Mouse (Mus musculus) lung, embryonic 16.5 days (tissue): ENCODE data around the gene Ffar2. TPM values are rescaled to one million over a fixed set of nuclear protein-coding genes. Genes with fewer than 3 reads are reported as not detected.
"Not testable (repeated sequence)": the region's sequence is repeated elsewhere in the genome, so short reads cannot be mapped to it uniquely, and the experiment has no call there.

Experiments used
- ATAC-seq: fragments of 200-750 bp; cut with Nextera tagmentation; 2 replicates; pipeline ENCODE4 v1.8.0; 2017; ENCODE audit warnings: low read depth, mild to moderate bottlenecking, moderate library complexity
- H3K27ac ChIP-seq: fragments of 300-500 bp; sonication (generic); 2 replicates; pipeline ENCODE4 v1.5.1; 2014; ENCODE audit warnings: mild to moderate bottlenecking, control low read depth, low read length
- H3K27me3 ChIP-seq: fragments of 300-500 bp; sonication (generic); 2 replicates; pipeline ENCODE4 v1.6.1; 2014; ENCODE audit warnings: low read depth, low read length, mixed read lengths; ENCODE audit not compliant: control insufficient read depth, insufficient read depth
- H3K36me3 ChIP-seq: fragments of 300-500 bp; sonication (generic); 2 replicates; pipeline ENCODE4 v1.6.1; 2014; ENCODE audit warnings: low read length; ENCODE audit not compliant: control insufficient read depth, insufficient read depth
- H3K4me1 ChIP-seq: fragments of 300-500 bp; sonication (generic); replicated peaks from 2 replicates; pipeline ENCODE4 v1.6.1; 2014; ENCODE audit warnings: low read length, mixed read lengths; ENCODE audit not compliant: control insufficient read depth, insufficient read depth
- H3K4me2 ChIP-seq: fragments of 300-500 bp; sonication (generic); 2 replicates; pipeline ENCODE4 v1.6.1; 2014; ENCODE audit warnings: low read depth, low read length, control low read depth
- H3K4me3 ChIP-seq: fragments of 300-500 bp; sonication (generic); 2 replicates; pipeline ENCODE4 v1.5.1; 2014; ENCODE audit warnings: mild to moderate bottlenecking, low read length, control low read depth
- H3K9ac ChIP-seq: fragments of 300-500 bp; sonication (generic); 2 replicates; pipeline ENCODE4 v1.6.1; 2014; ENCODE audit warnings: low read length, control low read depth
- H3K9me3 ChIP-seq: fragments of 300-500 bp; sonication (generic); 2 replicates; pipeline ENCODE4 v1.6.1; 2016; ENCODE audit warnings: low read length; ENCODE audit not compliant: control insufficient read depth
- WGBS: fragments of 180-500 bp; shearing (Covaris S2); extraction: QIAGEN DNeasy Blood & Tissue Kit; methylation state at CpG from one replicate; pipeline ENCODE4 v1.1.7; 2014; 5-methylcytosine and 5-hydroxymethylcytosine counted together
- polyA plus RNA-seq: library from polyadenylated mRNA; unstranded; fragments of >200 nt; fragmentation: Nextera tagmentation; extraction: Ambion mirVana; gene quantifications from 2 replicates; pipeline ENCODE4 v1.2.1, GENCODE M21; 2015

Ffar2 gene
- polyA plus RNA-seq, 1 experiment from 2014 or later: 0.35 TPM

DNA sequence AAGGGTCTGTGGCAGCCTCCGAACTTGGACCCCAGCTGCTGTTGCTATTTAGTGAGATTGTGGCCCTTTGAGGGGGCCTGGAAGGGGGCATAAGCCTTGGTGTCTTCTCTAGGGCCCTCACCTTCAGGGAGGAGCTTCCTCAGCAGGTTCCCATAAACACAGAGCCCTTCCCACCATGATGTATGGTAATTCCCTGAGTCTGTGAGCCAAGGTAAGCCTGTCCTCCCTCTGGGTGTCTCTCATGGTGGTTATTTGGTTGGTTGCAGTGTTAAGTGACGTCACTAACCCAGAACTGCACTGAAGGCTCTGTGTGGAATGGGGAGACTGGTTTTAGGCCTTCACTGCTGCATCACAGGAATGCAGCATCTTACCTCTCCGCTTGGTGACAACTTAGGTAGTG, 5.9 kb upstream of the Ffar2 start:
- no peaks in the 10 kb centered on the region for H3K9me3 ChIP-seq
- 57% methylated on average over 3 of the region's 3 CpGs for WGBS
- H3K4me3 ChIP-seq: no peak overlapping the region
- H3K4me1 ChIP-seq: no peaks in the 10 kb centered on the region
- no peak overlapping the region for H3K4me2 ChIP-seq
- ATAC-seq: no peak
- no peaks in the 10 kb centered on the region for H3K36me3 ChIP-seq
- no peak overlapping the region for H3K27ac ChIP-seq
- no peak overlapping the region for H3K9ac ChIP-seq
- no peaks in the 10 kb centered on the region for H3K27me3 ChIP-seq

DNA sequence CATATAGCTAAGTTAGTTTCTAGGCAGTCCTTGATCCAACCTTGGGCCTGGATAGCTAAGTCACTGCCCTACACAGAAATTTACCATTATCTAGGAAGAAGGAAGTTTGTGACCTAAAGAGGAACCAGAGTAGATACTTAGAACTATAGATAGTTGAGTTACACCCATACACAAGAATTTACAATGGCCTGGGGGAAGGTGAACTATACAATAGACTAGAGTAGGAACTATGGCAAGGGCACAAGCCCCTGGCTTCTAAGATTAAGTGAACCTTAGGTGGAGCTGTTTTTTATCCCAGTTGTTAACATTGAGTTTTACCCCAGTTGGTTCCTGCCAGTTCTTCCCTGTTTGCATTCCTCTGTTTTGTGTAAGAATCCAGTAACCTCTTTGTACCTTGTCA, 5.3 kb upstream of the Ffar2 start:
- H3K4me3 ChIP-seq, H3K9me3 ChIP-seq, H3K27ac ChIP-seq, ATAC-seq, H3K9ac ChIP-seq, H3K4me2 ChIP-seq, H3K4me1 ChIP-seq, H3K27me3 ChIP-seq, H3K36me3 ChIP-seq: not testable (repeated sequence)

- WGBS: 88% methylated on average over 10 of the region's 10 CpGs
- Histone ChIP-seq H3K36me3 (no peaks in the 10 kb centered on the region), H3K27me3 (no peaks in the 10 kb centered on the region), H3K4me2 (no peak overlapping the region), H3K9me3 (no peaks in the 10 kb centered on the region), H3K27ac (no peak overlapping the region), H3K4me1 (no peaks in the 10 kb centered on the region), H3K9ac (no peak overlapping the region), H3K4me3 (no peak overlapping the region)
- no peak for ATAC-seq
Observed at GRCm38 (mm10) chr7:30826660-30827059, 3.1 kb upstream of the Ffar2 start.

GRCm38 (mm10) chr7:30824306-30824705, 731 bp upstream of the Ffar2 start:
- 0 out of 2 replicates have a peak, but pooled peaks cover 2% of the 10 kb centered on the region for H3K4me1 ChIP-seq
- H3K27me3 ChIP-seq: no peaks in the 10 kb centered on the region
- H3K4me2 ChIP-seq: no peak overlapping the region
- H3K9me3 ChIP-seq: no peaks in the 10 kb centered on the region
- H3K27ac ChIP-seq: no peak overlapping the region
- no peak overlapping the region for H3K9ac ChIP-seq
- ATAC-seq: no peak
- WGBS: 85% methylated on average over 3 of the region's 3 CpGs
- no peaks in the 10 kb centered on the region for H3K36me3 ChIP-seq
- no peak overlapping the region for H3K4me3 ChIP-seq

GRCm38 (mm10) chr7:30821532-30821931, 2.0 kb downstream of the Ffar2 start:
- no peak overlapping the region for H3K4me2 ChIP-seq
- no peaks in the 10 kb centered on the region for H3K9me3 ChIP-seq
- no peak overlapping the region for H3K9ac ChIP-seq
- no peaks in the 10 kb centered on the region for H3K27me3 ChIP-seq
- H3K36me3 ChIP-seq: no peaks in the 10 kb centered on the region
- no peak overlapping the region for H3K4me3 ChIP-seq
- ATAC-seq: no peak
- 0 out of 2 replicates have a peak, but pooled peaks cover 2% of the 10 kb centered on the region for H3K4me1 ChIP-seq
- H3K27ac ChIP-seq: no peak overlapping the region
- WGBS: 55% methylated on average over 5 of the region's 5 CpGs

GRCm38 (mm10) chr7:30820854-30821445, 2.6 kb downstream of the Ffar2 start:
- no peak overlapping the region for H3K4me2 ChIP-seq
- 0 out of 2 replicates have a peak, but pooled peaks cover 2% of the 10 kb centered on the region for H3K4me1 ChIP-seq
- H3K27me3 ChIP-seq: no peaks in the 10 kb centered on the region
- no peak for ATAC-seq
- no peaks in the 10 kb centered on the region for H3K36me3 ChIP-seq
- no peaks in the 10 kb centered on the region for H3K9me3 ChIP-seq
- H3K9ac ChIP-seq: no peak overlapping the region
- whole genome bisulfite sequencing: 50% methylated on average over 7 of the region's 7 CpGs
- H3K27ac ChIP-seq: no peak overlapping the region
- H3K4me3 ChIP-seq: no peak overlapping the region

DNA sequence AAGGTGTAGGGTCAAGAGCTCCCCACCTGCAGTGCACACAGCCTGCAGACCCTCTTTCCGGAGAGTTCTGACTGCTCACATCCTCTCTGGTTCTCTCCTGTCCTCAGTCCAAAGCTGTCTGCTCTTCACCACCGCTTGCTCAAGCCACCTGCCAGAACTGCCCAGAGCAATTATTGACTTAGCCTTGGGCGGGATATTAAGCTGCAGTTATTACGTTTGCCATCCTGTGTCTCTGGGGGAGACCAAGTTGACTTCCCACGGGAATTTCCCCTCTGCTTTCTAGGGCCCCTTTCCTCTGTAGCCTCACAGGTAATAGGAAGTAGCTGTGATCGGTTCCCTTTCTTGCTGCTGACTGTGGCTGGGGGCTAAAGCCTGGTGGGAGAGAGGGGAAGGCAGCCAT, 3.4 kb downstream of the Ffar2 start:
- Histone ChIP-seq H3K4me2 (no peak overlapping the region), H3K36me3 (no peaks in the 10 kb centered on the region), H3K27ac (no peak overlapping the region), H3K9me3 (no peaks in the 10 kb centered on the region), H3K9ac (no peak overlapping the region), H3K27me3 (no peaks in the 10 kb centered on the region), H3K4me3 (no peak overlapping the region), H3K4me1 (0 out of 2 replicates have a peak, but pooled peaks cover 2% of the 10 kb centered on the region)
- WGBS: 40% methylated on average over 6 of the region's 6 CpGs
- ATAC-seq: peak; percentile 34; the same call in 1 of the 2 replicates

- ATAC-seq: 0 out of 2 replicates have a peak, but pooled peaks have one; percentile 15
- 61% methylated on average over 6 of the region's 6 CpGs for WGBS
- Histone ChIP-seq H3K4me1 (no peaks in the 10 kb centered on the region; the same call in 1 of the 2 replicates), H3K9ac (no peak overlapping the region), H3K9me3 (no peaks in the 10 kb centered on the region), H3K4me2 (no peak overlapping the region), H3K36me3 (no peaks in the 10 kb centered on the region), H3K4me3 (no peak overlapping the region), H3K27me3 (no peaks in the 10 kb centered on the region), H3K27ac (no peak overlapping the region)
Observed at GRCm38 (mm10) chr7:30812291-30812807, 11.2 kb downstream of the Ffar2 start.

DNA sequence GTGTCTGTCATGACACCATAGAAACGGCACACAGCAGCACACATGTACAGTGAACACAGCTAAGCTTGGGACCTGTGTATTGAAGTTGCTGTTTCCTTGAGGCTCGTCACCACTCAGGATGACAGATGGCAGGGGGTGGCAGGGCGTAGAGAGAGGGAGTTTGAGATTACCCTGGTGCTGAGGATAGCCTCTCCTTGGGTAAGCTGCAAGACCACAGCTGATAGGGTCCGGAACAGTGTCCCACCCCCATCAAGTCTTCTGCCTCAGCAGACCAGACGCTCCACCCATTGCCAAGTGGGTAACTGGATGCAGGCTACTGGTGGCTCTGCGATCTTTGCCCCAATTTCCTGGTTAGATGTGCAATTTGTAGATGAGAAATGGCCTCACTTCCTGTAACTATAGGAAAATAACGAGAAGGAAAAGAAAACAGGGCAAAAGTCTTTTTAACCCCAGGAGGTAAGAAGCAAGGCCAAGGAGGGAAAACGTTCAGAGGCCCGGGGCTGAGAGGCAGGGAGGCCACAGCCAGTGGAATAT, 11.8 kb downstream of the Ffar2 start:
- Histone ChIP-seq H3K9ac (no peak overlapping the region), H3K4me2 (no peak overlapping the region), H3K27me3 (no peaks in the 10 kb centered on the region), H3K27ac (no peak overlapping the region), H3K9me3 (no peaks in the 10 kb centered on the region), H3K4me1 (no peaks in the 10 kb centered on the region; the same call in 1 of the 2 replicates), H3K36me3 (no peaks in the 10 kb centered on the region), H3K4me3 (no peak overlapping the region)
- 41% methylated on average over 9 of the region's 9 CpGs for WGBS
- ATAC-seq: no peak
